Mouse (Mus musculus) kidney, postnatal 0 days (tissue): ENCODE results near the gene Rtbdn. TPM values are rescaled to one million over a fixed set of nuclear protein-coding genes. Genes with fewer than 3 reads are reported as not detected.

Experiments used
- ATAC-seq: fragments of 200-750 bp; cut with Nextera tagmentation; replicated peaks from 2 replicates; pipeline ENCODE4 v1.8.0; 2017; ENCODE audit warnings: low read depth, moderate number of reproducible peaks, moderate TSS enrichment, moderate library complexity; ENCODE audit not compliant: low FRiP score
- DNase-seq: peaks from one replicate; pipeline ENCODE4 v3.0.0-alpha.2; 2016; ENCODE audit warnings: low spot score
- H3K27ac ChIP-seq: fragments of 300-500 bp; sonication (generic); 2 replicates; pipeline ENCODE4 v1.5.1; 2014; ENCODE audit warnings: mild to moderate bottlenecking
- H3K27me3 ChIP-seq: fragments of 300-500 bp; sonication (generic); 2 replicates; pipeline ENCODE4 v1.6.1; 2014; ENCODE audit warnings: low read length, mixed read lengths; ENCODE audit not compliant: insufficient read depth
- H3K36me3 ChIP-seq: fragments of 300-500 bp; sonication (generic); 2 replicates; pipeline ENCODE4 v1.6.1; 2014; ENCODE audit warnings: low read length, mixed read lengths; ENCODE audit not compliant: insufficient read depth
- H3K4me1 ChIP-seq: fragments of 300-500 bp; sonication (generic); replicated peaks from 2 replicates; pipeline ENCODE4 v1.6.1; 2014; ENCODE audit warnings: antibody characterized with exemption, low read length, mixed read lengths; ENCODE audit not compliant: insufficient read depth
- H3K4me2 ChIP-seq: fragments of 300-500 bp; sonication (generic); 2 replicates; pipeline ENCODE4 v1.6.1; 2014; ENCODE audit warnings: mild to moderate bottlenecking, low read length, moderate library complexity, mixed read lengths
- H3K4me3 ChIP-seq: fragments of 300-500 bp; sonication (generic); replicated peaks from 2 replicates; pipeline ENCODE4 v1.5.1; 2014; ENCODE audit warnings: low read depth, low read length
- H3K9ac ChIP-seq: fragments of 300-500 bp; sonication (generic); 2 replicates; pipeline ENCODE4 v1.6.1; 2014; ENCODE audit warnings: low read depth, low read length
- H3K9me3 ChIP-seq: fragments of 300-500 bp; sonication (generic); replicated peaks from 2 replicates; pipeline ENCODE4 v1.6.1; 2016; ENCODE audit warnings: low read length, inconsistent platforms, mixed read lengths
- CTCF ChIP-seq: IDR thresholded peaks from 2 replicates; pipeline ENCODE4 v1.5.1; 2016; ENCODE audit warnings: antibody characterized with exemption, low read depth, mild to moderate bottlenecking, moderate library complexity
- WGBS: fragments of 180-500 bp; shearing (Covaris S2); extraction: QIAGEN DNeasy Blood & Tissue Kit; methylation state at CpG from one replicate; pipeline ENCODE4 v1.1.7; 2014; 5-methylcytosine and 5-hydroxymethylcytosine counted together
- microRNA-seq: library from miRNA; unstranded; fragments of <30 nt; microRNA quantifications from one replicate; pipeline ENCODE4, GENCODE M21; 2016
- polyA plus RNA-seq: library from polyadenylated mRNA; unstranded; fragments of >200 nt; fragmentation: Nextera tagmentation; extraction: Ambion mirVana; gene quantifications from 2 replicates; pipeline ENCODE4 v1.2.1, GENCODE M21; 2015

Gene Rtbdn
- polyA plus RNA-seq, 1 experiment from 2014 or later: 0.09 TPM

DNA sequence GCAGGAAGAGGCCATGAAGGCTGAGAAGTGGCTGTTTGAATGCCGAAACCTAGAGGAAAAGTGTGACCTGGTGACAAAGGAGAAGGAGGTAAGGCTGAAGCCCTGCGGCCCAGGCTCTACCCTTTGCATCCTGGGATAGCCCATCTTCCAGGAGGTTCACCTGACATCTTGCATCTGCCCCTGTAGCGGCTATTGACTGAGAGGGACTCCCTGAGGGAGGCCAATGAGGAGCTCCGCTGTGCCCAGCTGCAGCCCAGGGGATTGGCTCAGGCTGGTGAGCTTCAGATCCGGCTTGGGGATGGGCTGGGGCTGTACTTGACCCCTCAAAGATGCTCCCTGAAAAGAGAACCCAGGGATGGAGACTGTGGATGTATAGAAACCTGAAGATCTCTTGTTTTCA is 50.2 kb downstream of the Rtbdn start:
- DNase-seq (no peak), ATAC-seq (no peak)
- 82% methylated on average over 5 of the region's 5 CpGs for WGBS
- Histone ChIP-seq H3K9me3 (no peaks in the 10 kb centered on the region), H3K27me3 (no peaks in the 10 kb centered on the region), H3K36me3 (0 out of 2 replicates have a peak, but pooled peaks cover 10% of the 10 kb centered on the region), H3K4me1 (no peaks in the 10 kb centered on the region), H3K9ac (no peak overlapping the region), H3K4me3 (no peak overlapping the region), H3K4me2 (no peak overlapping the region), H3K27ac (no peak overlapping the region)
- no peak for TF ChIP-seq CTCF

DNA sequence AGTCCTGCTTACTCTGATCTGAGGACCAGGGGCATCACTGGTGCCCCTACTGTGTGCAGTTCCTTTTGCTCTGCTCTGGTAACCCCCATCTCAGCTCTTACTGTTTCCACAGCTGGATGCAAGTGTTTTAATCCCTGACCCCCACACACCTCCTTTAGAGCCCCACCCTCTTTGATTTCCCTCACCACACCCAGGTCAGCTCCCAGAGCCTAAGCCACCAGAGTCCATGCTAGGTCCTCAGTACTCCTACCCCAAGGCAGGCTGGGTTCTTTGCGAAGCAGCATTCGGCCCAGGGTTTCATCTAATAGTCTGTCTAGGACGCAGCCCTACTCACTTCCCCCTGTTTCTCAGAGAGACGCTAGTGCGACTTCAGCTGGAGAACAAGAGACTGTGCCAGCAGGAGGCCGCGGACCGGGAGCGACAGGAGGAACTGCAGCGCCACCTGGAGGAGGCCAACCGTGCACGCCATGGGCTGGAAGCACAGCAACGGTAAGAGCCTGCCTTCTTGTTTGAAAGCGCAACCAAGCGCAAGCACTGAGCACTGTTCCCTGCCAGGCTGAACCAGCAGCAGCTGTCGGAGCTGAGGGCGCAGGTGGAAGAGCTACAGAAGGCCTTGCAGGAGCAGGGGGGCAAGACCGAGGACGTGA is 51.0 kb downstream of the Rtbdn start:
- H3K27ac ChIP-seq: no peak overlapping the region
- H3K9me3 ChIP-seq: no peaks in the 10 kb centered on the region
- no peaks in the 10 kb centered on the region for H3K27me3 ChIP-seq
- H3K9ac ChIP-seq: no peak overlapping the region
- H3K4me3 ChIP-seq: no peak overlapping the region
- no peak overlapping the region for H3K4me2 ChIP-seq
- H3K4me1 ChIP-seq: no peaks in the 10 kb centered on the region
- DNase-seq (peak; percentile 94), ATAC-seq (peak; percentile 55; the same call in 1 of the 2 replicates)
- H3K36me3 ChIP-seq: 0 out of 2 replicates have a peak, but pooled peaks cover 10% of the 10 kb centered on the region
- TF ChIP-seq CTCF: peak; percentile 90
- WGBS: 9% methylated on average over 19 of the region's 19 CpGs

Small RNA genes lying within 50 kb of the gene (microRNA-seq; reads per million reads assigned to microRNA genes)
- gene Gm24197: not detected

Other genes with a start within 250 kb of the Rtbdn start
- gene Lyl1, start 245.5 kb upstream of the Rtbdn start, polyA plus RNA-seq: 6.1 and 6.4 TPM in 2 replicates
- 1.9 and 2.5 TPM in 2 replicates for gene G430095P16Rik, start 224.0 kb upstream of the Rtbdn start, polyA plus RNA-seq
- 21.1 and 22.3 TPM in 2 replicates for gene Nfix, start 146.6 kb upstream of the Rtbdn start, polyA plus RNA-seq
- 7.0 and 7.4 TPM in 2 replicates for gene Dand5, start 124.2 kb upstream of the Rtbdn start, polyA plus RNA-seq
- 51.0 and 54.3 TPM in 2 replicates for gene Gadd45gip1, start 115.5 kb upstream of the Rtbdn start, polyA plus RNA-seq
- 97.1 and 98.9 TPM in 2 replicates for gene Rad23a, start 106.3 kb upstream of the Rtbdn start, polyA plus RNA-seq
- 644 and 753 TPM in 2 replicates for gene Calr, start 100.1 kb upstream of the Rtbdn start, polyA plus RNA-seq
- 68.2 and 74.7 TPM in 2 replicates for gene Farsa, start 90.0 kb upstream of the Rtbdn start, polyA plus RNA-seq
- 43.0 and 45.7 TPM in 2 replicates for gene Syce2, start 74.9 kb upstream of the Rtbdn start, polyA plus RNA-seq
- 59.2 and 67.6 TPM in 2 replicates for gene Gcdh, start 53.1 kb upstream of the Rtbdn start, polyA plus RNA-seq
- 1.1 and 1.8 TPM in 2 replicates for gene Klf1, start 45.1 kb upstream of the Rtbdn start, polyA plus RNA-seq
- gene Dnase2a, start 38.4 kb upstream of the Rtbdn start, polyA plus RNA-seq: 12.3 and 13.2 TPM in 2 replicates
- 0.04 and 0.08 TPM in 2 replicates for gene Mast1, start 9.6 kb upstream of the Rtbdn start, polyA plus RNA-seq
- not detected in 2 replicates for gene Gm49661, start 22.4 kb downstream of the Rtbdn start, polyA plus RNA-seq
- 729 and 747 TPM in 2 replicates for gene Prdx2, start 22.6 kb downstream of the Rtbdn start, polyA plus RNA-seq
- 101 and 103 TPM in 2 replicates for gene Rnaseh2a, start 22.8 kb downstream of the Rtbdn start, polyA plus RNA-seq
- 22.7 and 27.7 TPM in 2 replicates for gene Junb, start 31.7 kb downstream of the Rtbdn start, polyA plus RNA-seq
- gene Hook2, start 43.6 kb downstream of the Rtbdn start, polyA plus RNA-seq: 30.2 and 32.0 TPM in 2 replicates
- gene Best2, start 67.5 kb downstream of the Rtbdn start, polyA plus RNA-seq: not detected in 2 replicates
- gene Asna1, start 78.3 kb downstream of the Rtbdn start, polyA plus RNA-seq: 116 and 125 TPM in 2 replicates
- gene Trir, start 79.8 kb downstream of the Rtbdn start, polyA plus RNA-seq: 120 and 131 TPM in 2 replicates
- gene Tnpo2, start 89.9 kb downstream of the Rtbdn start, polyA plus RNA-seq: 19.0 and 19.4 TPM in 2 replicates
- gene Fbxw9, start 113.1 kb downstream of the Rtbdn start, polyA plus RNA-seq: 35.2 and 38.5 TPM in 2 replicates
- not detected in 2 replicates for gene Gm5741, start 121.0 kb downstream of the Rtbdn start, polyA plus RNA-seq
- gene Dhps, start 124.8 kb downstream of the Rtbdn start, polyA plus RNA-seq: 55.7 and 59.7 TPM in 2 replicates
- gene Wdr83os, start 133.7 kb downstream of the Rtbdn start, polyA plus RNA-seq: 152 and 156 TPM in 2 replicates
- 33.8 and 36.7 TPM in 2 replicates for gene Wdr83, start 134.3 kb downstream of the Rtbdn start, polyA plus RNA-seq
- 40.1 and 42.3 TPM in 2 replicates for gene Man2b1, start 136.3 kb downstream of the Rtbdn start, polyA plus RNA-seq
- 1.4 and 2.0 TPM in 2 replicates for gene Zfp791, start 176.1 kb downstream of the Rtbdn start, polyA plus RNA-seq
- not detected in 2 replicates for gene Cks1brt, start 204.9 kb downstream of the Rtbdn start, polyA plus RNA-seq